Mouse (Mus musculus): ENCODE measurements around the gene Irak2. TPM values are rescaled to one million over a fixed set of nuclear protein-coding genes. Genes with fewer than 3 reads are reported as not detected.
"Not testable (repeated sequence)": the region's sequence is repeated elsewhere in the genome, so short reads cannot be mapped to it uniquely, and the experiment has no call there.

Irak2 gene
- polyA plus RNA-seq, 1 experiment from 2014 or later = 1.0 TPM

- Histone ChIP-seq H3K4me3 (replicated peaks; ENCODE audit: low read depth, low read length) (no peak overlapping the region), H3K9ac (replicated peaks; ENCODE audit: low read length) (no peak overlapping the region), H3K27ac (replicated peaks; ENCODE audit: low read depth, low read length) (no peak overlapping the region), H3K27me3 (ENCODE audit: control insufficient read depth, insufficient read depth, low read length) (no peaks in the 10 kb centered on the region), H3K9me3 (ENCODE audit: control insufficient read depth, low read length) (no peaks in the 10 kb centered on the region), H3K4me1 (ENCODE audit: control insufficient read depth, insufficient read depth, low read length) (peaks cover 10% of the 10 kb centered on the region), H3K4me2 (ENCODE audit: low read length) (no peak overlapping the region), H3K36me3 (ENCODE audit: control insufficient read depth, insufficient read depth, low read length) (no peaks in the 10 kb centered on the region)
- ATAC-seq (ENCODE audit: low FRiP score, low TSS enrichment) = no peak
- WGBS = 94% methylated on average over 5 of the region's 5 CpGs
- DNase-seq = no peak
Measured at GRCm38 (mm10) chr6:113693377-113693776, 55.1 kb downstream of the Irak2 start.

- Histone ChIP-seq H3K4me3 (replicated peaks; ENCODE audit: low read depth, low read length) (no peak overlapping the region), H3K36me3 (ENCODE audit: control insufficient read depth, insufficient read depth, low read length) (peaks cover 7% of the 10 kb centered on the region; the same call in 1 of the 2 replicates), H3K4me2 (ENCODE audit: low read length) (no peak overlapping the region), H3K4me1 (ENCODE audit: control insufficient read depth, insufficient read depth, low read length) (peaks cover 15% of the 10 kb centered on the region), H3K27me3 (ENCODE audit: control insufficient read depth, insufficient read depth, low read length) (no peaks in the 10 kb centered on the region), H3K27ac (replicated peaks; ENCODE audit: low read depth, low read length) (no peak overlapping the region), H3K9ac (replicated peaks; ENCODE audit: low read length) (no peak overlapping the region), H3K9me3 (ENCODE audit: control insufficient read depth, low read length) (no peaks in the 10 kb centered on the region)
- 83% methylated on average over 1 of the region's 1 CpGs for WGBS
- DNase-seq (no peak), ATAC-seq (ENCODE audit: low FRiP score, low TSS enrichment) (no peak)
Measured at GRCm38 (mm10) chr6:113695203-113695602, 56.9 kb downstream of the Irak2 start.

GRCm38 (mm10) chr6:113695766-113696355 is 57.6 kb downstream of the Irak2 start:
- peak overlapping the region; percentile 49; the same call in 1 of the 2 replicates for H3K9ac ChIP-seq (replicated peaks; ENCODE audit: low read length)
- peak overlapping the region; percentile 99 for H3K4me2 ChIP-seq (ENCODE audit: low read length)
- H3K9me3 ChIP-seq (ENCODE audit: control insufficient read depth, low read length) = no peaks in the 10 kb centered on the region
- peaks cover 8% of the 10 kb centered on the region; the same call in 1 of the 2 replicates for H3K36me3 ChIP-seq (ENCODE audit: control insufficient read depth, insufficient read depth, low read length)
- ATAC-seq (ENCODE audit: low FRiP score, low TSS enrichment) (no peak), DNase-seq (no peak)
- H3K4me1 ChIP-seq (ENCODE audit: control insufficient read depth, insufficient read depth, low read length) = peaks cover 15% of the 10 kb centered on the region
- H3K27ac ChIP-seq (replicated peaks; ENCODE audit: low read depth, low read length) = no peak overlapping the region; the same call in 1 of the 2 replicates
- 92% methylated on average over 4 of the region's 4 CpGs for WGBS
- no peaks in the 10 kb centered on the region for H3K27me3 ChIP-seq (ENCODE audit: control insufficient read depth, insufficient read depth, low read length)
- peak overlapping the region; percentile 86 for H3K4me3 ChIP-seq (replicated peaks; ENCODE audit: low read depth, low read length)

- peak within 1 kb of the TSS; percentile 86 for H3K4me3 ChIP-seq (replicated peaks; ENCODE audit: low read depth, low read length)
- H3K9ac ChIP-seq (replicated peaks; ENCODE audit: low read length) = peak within 1 kb of the TSS; percentile 73
- H3K4me2 ChIP-seq (ENCODE audit: low read length) = peak within 1 kb of the TSS; percentile 99
- H3K9me3 ChIP-seq (ENCODE audit: control insufficient read depth, low read length) = no peaks in the 10 kb centered on the region
- peak; percentile 98 for DNase-seq
- peak within 1 kb of the TSS; percentile 83 for H3K27ac ChIP-seq (replicated peaks; ENCODE audit: low read depth, low read length)
- peaks cover 15% of the 10 kb centered on the region for H3K4me1 ChIP-seq (ENCODE audit: control insufficient read depth, insufficient read depth, low read length)
- H3K27me3 ChIP-seq (ENCODE audit: control insufficient read depth, insufficient read depth, low read length) = no peaks in the 10 kb centered on the region
- ATAC-seq (ENCODE audit: low FRiP score, low TSS enrichment) = peak; percentile 99
- H3K36me3 ChIP-seq (ENCODE audit: control insufficient read depth, insufficient read depth, low read length) = peaks cover 15% of the 10 kb centered on the region
- under 1% methylated on average over 54 of the region's 58 CpGs for WGBS
Measured at GRCm38 (mm10) chr6:113696582-113697221, 58.4 kb downstream of the Irak2 start, which contains the start of gene Tatdn2. Tatdn2 (plus strand) TSS chr6:113697050.

GRCm38 (mm10) chr6:113697222-113698205 is 59.2 kb downstream of the Irak2 start:
- Histone ChIP-seq H3K4me2 (ENCODE audit: low read length) (peak overlapping the region; percentile 99), H3K4me3 (replicated peaks; ENCODE audit: low read depth, low read length) (peak overlapping the region; percentile 86), H3K27ac (replicated peaks; ENCODE audit: low read depth, low read length) (peak overlapping the region; percentile 83), H3K4me1 (ENCODE audit: control insufficient read depth, insufficient read depth, low read length) (peaks cover 15% of the 10 kb centered on the region), H3K27me3 (ENCODE audit: control insufficient read depth, insufficient read depth, low read length) (no peaks in the 10 kb centered on the region), H3K36me3 (ENCODE audit: control insufficient read depth, insufficient read depth, low read length) (peaks cover 23% of the 10 kb centered on the region), H3K9ac (replicated peaks; ENCODE audit: low read length) (peak overlapping the region; percentile 73), H3K9me3 (ENCODE audit: control insufficient read depth, low read length) (no peaks in the 10 kb centered on the region)
- DNase-seq (peak; percentile 78), ATAC-seq (ENCODE audit: low FRiP score, low TSS enrichment) (peak; percentile 65; the same call in 1 of the 2 replicates)
- WGBS = under 1% methylated on average over 110 of the region's 113 CpGs

GRCm38 (mm10) chr6:113712718-113713117 is 74.5 kb downstream of the Irak2 start:
- DNase-seq (no peak), ATAC-seq (ENCODE audit: low FRiP score, low TSS enrichment) (no peak)
- H3K27ac ChIP-seq (replicated peaks; ENCODE audit: low read depth, low read length) = no peak overlapping the region
- H3K4me3 ChIP-seq (replicated peaks; ENCODE audit: low read depth, low read length) = no peak overlapping the region
- no peak overlapping the region for H3K9ac ChIP-seq (replicated peaks; ENCODE audit: low read length)
- 96% methylated on average over 3 of the region's 3 CpGs for WGBS
- H3K9me3 ChIP-seq (ENCODE audit: control insufficient read depth, low read length) = no peaks in the 10 kb centered on the region
- H3K4me2 ChIP-seq (ENCODE audit: low read length) = no peak overlapping the region
- H3K36me3 ChIP-seq (ENCODE audit: control insufficient read depth, insufficient read depth, low read length) = peaks cover 95% of the 10 kb centered on the region
- no peaks in the 10 kb centered on the region for H3K27me3 ChIP-seq (ENCODE audit: control insufficient read depth, insufficient read depth, low read length)
- no peaks in the 10 kb centered on the region for H3K4me1 ChIP-seq (ENCODE audit: control insufficient read depth, insufficient read depth, low read length)

GRCm38 (mm10) chr6:113713389-113713788 is 75.1 kb downstream of the Irak2 start:
- H3K27me3 ChIP-seq (ENCODE audit: control insufficient read depth, insufficient read depth, low read length); H3K9me3 ChIP-seq (ENCODE audit: control insufficient read depth, low read length); H3K9ac ChIP-seq (replicated peaks; ENCODE audit: low read length); ATAC-seq (ENCODE audit: low FRiP score, low TSS enrichment); H3K4me1 ChIP-seq (ENCODE audit: control insufficient read depth, insufficient read depth, low read length); DNase-seq; H3K4me3 ChIP-seq (replicated peaks; ENCODE audit: low read depth, low read length); H3K27ac ChIP-seq (replicated peaks; ENCODE audit: low read depth, low read length); H3K4me2 ChIP-seq (ENCODE audit: low read length): not testable (repeated sequence)
- 90% methylated on average over 4 of the region's 5 CpGs for WGBS
- H3K36me3 ChIP-seq (ENCODE audit: control insufficient read depth, insufficient read depth, low read length) = peaks cover 92% of the 10 kb centered on the region

GRCm38 (mm10) chr6:113714276-113714675 is 76.0 kb downstream of the Irak2 start:
- Histone ChIP-seq H3K27me3 (ENCODE audit: control insufficient read depth, insufficient read depth, low read length) (no peaks in the 10 kb centered on the region), H3K9me3 (ENCODE audit: control insufficient read depth, low read length) (no peaks in the 10 kb centered on the region), H3K4me2 (ENCODE audit: low read length) (no peak overlapping the region), H3K36me3 (ENCODE audit: control insufficient read depth, insufficient read depth, low read length) (peaks cover 92% of the 10 kb centered on the region), H3K4me1 (ENCODE audit: control insufficient read depth, insufficient read depth, low read length) (no peaks in the 10 kb centered on the region), H3K4me3 (replicated peaks; ENCODE audit: low read depth, low read length) (no peak overlapping the region), H3K27ac (replicated peaks; ENCODE audit: low read depth, low read length) (no peak overlapping the region), H3K9ac (replicated peaks; ENCODE audit: low read length) (no peak overlapping the region)
- DNase-seq = no peak
- WGBS = 95% methylated on average over 2 of the region's 2 CpGs
- no peak for ATAC-seq (ENCODE audit: low FRiP score, low TSS enrichment)
